Mouse (Mus musculus): ENCODE measurements around the gene Icam1.

Gene Icam1

GRCm38 (mm10) chr9:21022726-21023125 lies 6.9 kb downstream of the Icam1 start:
- H3K27me3 ChIP-seq (ENCODE audit: insufficient read depth, low read length) = no peaks in the 10 kb centered on the region
- H3K36me3 ChIP-seq (ENCODE audit: insufficient read depth, low read length) = peaks cover 96% of the 10 kb centered on the region
- H3K4me3 ChIP-seq (replicated peaks; ENCODE audit: low read length) = 0 out of 2 replicates have a peak overlapping the region, but pooled peaks have one; percentile 7
- TF ChIP-seq POU5F1 (IDR thresholded peaks at IDR 0.05; ENCODE audit: borderline replicate concordance, low read length) (no peak), CTCF (conservative IDR thresholded peaks at IDR 0.05; ENCODE audit: low read length) (no peak), NANOG (IDR thresholded peaks at IDR 0.05; ENCODE audit: borderline replicate concordance, low read length) (no peak)
- no peaks in the 10 kb centered on the region for H3K9me3 ChIP-seq (ENCODE audit: low read length)
- peaks cover 96% of the 10 kb centered on the region for H3K4me1 ChIP-seq (replicated peaks; ENCODE audit: low read depth, low read length)

GRCm38 (mm10) chr9:21025258-21025810 lies 9.5 kb downstream of the Icam1 start:
- Histone ChIP-seq H3K9me3 (ENCODE audit: low read length) (no peaks in the 10 kb centered on the region), H3K4me3 (replicated peaks; ENCODE audit: low read length) (peak overlapping the region; percentile 37; the same call in 1 of the 2 replicates), H3K4me1 (replicated peaks; ENCODE audit: low read depth, low read length) (peaks cover 97% of the 10 kb centered on the region), H3K36me3 (ENCODE audit: insufficient read depth, low read length) (peaks cover 85% of the 10 kb centered on the region), H3K27me3 (ENCODE audit: insufficient read depth, low read length) (no peaks in the 10 kb centered on the region)
- TF ChIP-seq CTCF (conservative IDR thresholded peaks at IDR 0.05; ENCODE audit: low read length) (no peak), NANOG (IDR thresholded peaks at IDR 0.05; ENCODE audit: borderline replicate concordance, low read length) (no peak), POU5F1 (IDR thresholded peaks at IDR 0.05; ENCODE audit: borderline replicate concordance, low read length) (no peak)

GRCm38 (mm10) chr9:21026849-21027248 lies 11.1 kb downstream of the Icam1 start:
- peaks cover 2% of the 10 kb centered on the region for H3K27me3 ChIP-seq (ENCODE audit: insufficient read depth, low read length)
- H3K4me3 ChIP-seq (replicated peaks; ENCODE audit: low read length) = peak overlapping the region; percentile 37; the same call in 1 of the 2 replicates
- H3K36me3 ChIP-seq (ENCODE audit: insufficient read depth, low read length) = peaks cover 70% of the 10 kb centered on the region
- H3K4me1 ChIP-seq (replicated peaks; ENCODE audit: low read depth, low read length) = peaks cover 95% of the 10 kb centered on the region
- H3K9me3 ChIP-seq (ENCODE audit: low read length) = no peaks in the 10 kb centered on the region
- TF ChIP-seq CTCF (conservative IDR thresholded peaks at IDR 0.05; ENCODE audit: low read length) = no peak

- Histone ChIP-seq H3K4me1 (replicated peaks; ENCODE audit: low read depth, low read length) (peaks cover 93% of the 10 kb centered on the region), H3K4me3 (replicated peaks; ENCODE audit: low read length) (peak overlapping the region; percentile 27; the same call in 1 of the 2 replicates), H3K27me3 (ENCODE audit: insufficient read depth, low read length) (peaks cover 11% of the 10 kb centered on the region), H3K9me3 (ENCODE audit: low read length) (no peaks in the 10 kb centered on the region), H3K36me3 (ENCODE audit: insufficient read depth, low read length) (peaks cover 60% of the 10 kb centered on the region)
- TF ChIP-seq POU5F1 (IDR thresholded peaks at IDR 0.05; ENCODE audit: borderline replicate concordance, low read length) (no peak), CTCF (conservative IDR thresholded peaks at IDR 0.05; ENCODE audit: low read length) (no peak)
These were observed 12.0 kb downstream of the Icam1 start for GRCm38 (mm10) chr9:21027774-21028290.

- TF ChIP-seq CTCF (conservative IDR thresholded peaks at IDR 0.05; ENCODE audit: low read length) = no peak
- peaks cover 19% of the 10 kb centered on the region for H3K27me3 ChIP-seq (ENCODE audit: insufficient read depth, low read length)
- H3K4me3 ChIP-seq (replicated peaks; ENCODE audit: low read length) = peak overlapping the region; percentile 74
- H3K4me1 ChIP-seq (replicated peaks; ENCODE audit: low read depth, low read length) = peaks cover 94% of the 10 kb centered on the region
- H3K36me3 ChIP-seq (ENCODE audit: insufficient read depth, low read length) = peaks cover 54% of the 10 kb centered on the region
- H3K9me3 ChIP-seq (ENCODE audit: low read length) = no peaks in the 10 kb centered on the region
These were observed 12.8 kb downstream of the Icam1 start for GRCm38 (mm10) chr9:21028560-21029110.

- Histone ChIP-seq H3K9me3 (ENCODE audit: low read length) (no peaks in the 10 kb centered on the region), H3K4me3 (replicated peaks; ENCODE audit: low read length) (peak within 1 kb of the TSS; percentile 74), H3K4me1 (replicated peaks; ENCODE audit: low read depth, low read length) (peaks cover 93% of the 10 kb centered on the region), H3K27me3 (ENCODE audit: insufficient read depth, low read length) (peaks cover 26% of the 10 kb centered on the region), H3K36me3 (ENCODE audit: insufficient read depth, low read length) (peaks cover 45% of the 10 kb centered on the region)
- TF ChIP-seq NANOG (IDR thresholded peaks at IDR 0.05; ENCODE audit: borderline replicate concordance, low read length) (no peak), CTCF (conservative IDR thresholded peaks at IDR 0.05; ENCODE audit: low read length) (peak; percentile 84), POU5F1 (IDR thresholded peaks at IDR 0.05; ENCODE audit: borderline replicate concordance, low read length) (no peak)
These were observed 13.7 kb downstream of the Icam1 start, which contains the start of gene Icam4 for GRCm38 (mm10) chr9:21029291-21030054. Gene Icam4, plus strand, starts transcription at chr9:21029373.

- Histone ChIP-seq H3K4me1 (replicated peaks; ENCODE audit: low read depth, low read length) (peaks cover 93% of the 10 kb centered on the region), H3K27me3 (ENCODE audit: insufficient read depth, low read length) (peaks cover 32% of the 10 kb centered on the region), H3K4me3 (replicated peaks; ENCODE audit: low read length) (peak overlapping the region; percentile 74), H3K9me3 (ENCODE audit: low read length) (no peaks in the 10 kb centered on the region), H3K36me3 (ENCODE audit: insufficient read depth, low read length) (peaks cover 39% of the 10 kb centered on the region)
- TF ChIP-seq POU5F1 (IDR thresholded peaks at IDR 0.05; ENCODE audit: borderline replicate concordance, low read length) (no peak), CTCF (conservative IDR thresholded peaks at IDR 0.05; ENCODE audit: low read length) (no peak), NANOG (IDR thresholded peaks at IDR 0.05; ENCODE audit: borderline replicate concordance, low read length) (no peak)
These were observed 14.3 kb downstream of the Icam1 start for GRCm38 (mm10) chr9:21030055-21030600.

GRCm38 (mm10) chr9:21030781-21031250 lies 15.0 kb downstream of the Icam1 start:
- TF ChIP-seq CTCF (conservative IDR thresholded peaks at IDR 0.05; ENCODE audit: low read length) (peak; percentile 55), NANOG (IDR thresholded peaks at IDR 0.05; ENCODE audit: borderline replicate concordance, low read length) (no peak)
- Histone ChIP-seq H3K4me1 (replicated peaks; ENCODE audit: low read depth, low read length) (peaks cover 93% of the 10 kb centered on the region), H3K9me3 (ENCODE audit: low read length) (no peaks in the 10 kb centered on the region), H3K27me3 (ENCODE audit: insufficient read depth, low read length) (peaks cover 39% of the 10 kb centered on the region), H3K4me3 (replicated peaks; ENCODE audit: low read length) (peak overlapping the region; percentile 87), H3K36me3 (ENCODE audit: insufficient read depth, low read length) (peaks cover 32% of the 10 kb centered on the region)

Measured in E14TG2a.4 (cell line).